Mouse (Mus musculus) limb, embryonic 12.5 days (tissue): ENCODE results near the gene Gm37240. TPM values are rescaled to one million over a fixed set of nuclear protein-coding genes. Genes with fewer than 3 reads are reported as not detected.
"Not testable (repeated sequence)": the region's sequence is repeated elsewhere in the genome, so short reads cannot be mapped to it uniquely, and the experiment has no call there.

Source experiments
- ATAC-seq: fragments of 200-750 bp; cut with Nextera tagmentation; 2 replicates; pipeline ENCODE4 v1.8.0; 2017; ENCODE audit warnings: low read depth, moderate TSS enrichment; ENCODE audit not compliant: insufficient number of reproducible peaks, insufficient read depth, low FRiP score, low TSS enrichment
- H3K27ac ChIP-seq: fragments of 300-500 bp; sonication (generic); 2 replicates; pipeline ENCODE4 v1.5.1; 2016; ENCODE audit warnings: mild to moderate bottlenecking, moderate library complexity
- H3K27me3 ChIP-seq: fragments of 300-500 bp; sonication (generic); 2 replicates; pipeline ENCODE4 v1.6.1; 2016; ENCODE audit warnings: mild to moderate bottlenecking, moderate library complexity
- H3K36me3 ChIP-seq: fragments of 300-500 bp; sonication (generic); 2 replicates; pipeline ENCODE4 v1.6.1; 2016; ENCODE audit warnings: mild to moderate bottlenecking, moderate library complexity
- H3K4me1 ChIP-seq: fragments of 300-500 bp; sonication (generic); replicated peaks from 2 replicates; pipeline ENCODE4 v1.6.1; 2016
- H3K4me2 ChIP-seq: fragments of 300-500 bp; sonication (generic); 2 replicates; pipeline ENCODE4 v1.6.1; 2016; ENCODE audit warnings: mild to moderate bottlenecking, moderate library complexity
- H3K4me3 ChIP-seq: fragments of 300-500 bp; sonication (generic); replicated peaks from 2 replicates; pipeline ENCODE4 v1.5.1; 2016; ENCODE audit warnings: mild to moderate bottlenecking
- H3K9ac ChIP-seq: fragments of 300-500 bp; sonication (generic); replicated peaks from 2 replicates; pipeline ENCODE4 v1.6.1; 2016; ENCODE audit warnings: mild to moderate bottlenecking, moderate library complexity
- H3K9me3 ChIP-seq: fragments of 300-500 bp; sonication (generic); 2 replicates; pipeline ENCODE4 v1.6.1; 2016; ENCODE audit warnings: mild to moderate bottlenecking, moderate library complexity
- WGBS: fragments of 180-500 bp; shearing (Covaris S2); methylation state at CpG from one replicate; pipeline ENCODE4 v1.1.7; 2016; 5-methylcytosine and 5-hydroxymethylcytosine counted together
- polyA plus RNA-seq: library from polyadenylated mRNA; unstranded; fragments of >200 nt; fragmentation: Nextera tagmentation; extraction: Ambion mirVana; gene quantifications from 2 replicates; pipeline ENCODE4 v1.2.1, GENCODE M21; 2016

Gm37240 gene
- polyA plus RNA-seq, result 3.4 and 4.8 TPM in 2 replicates

- Histone ChIP-seq H3K4me2 (peak within 1 kb of the TSS; percentile 88), H3K27ac (0 out of 2 replicates have a peak within 1 kb of the TSS, but pooled peaks have one; percentile 35), H3K9ac (peak within 1 kb of the TSS; percentile 60), H3K9me3 (0 out of 2 replicates have a peak, but pooled peaks cover 3% of the 10 kb centered on the region), H3K36me3 (no peaks in the 10 kb centered on the region), H3K4me3 (peak within 1 kb of the TSS; percentile 58), H3K27me3 (peaks cover 16% of the 10 kb centered on the region), H3K4me1 (peaks cover 8% of the 10 kb centered on the region)
- WGBS, result under 1% methylated on average over 46 of the region's 48 CpGs
- peak; percentile 93 for ATAC-seq
Observed at GRCm38 (mm10) chr3:85887239-85887827, at the start of gene Gm37240, which contains the start of gene Glt28d2. TSS of gene Gm37240 (minus strand) at chr3:85887518. TSS of gene Glt28d2 (minus strand) at chr3:85887516.

GRCm38 (mm10) chr3:85933586-85933985, 46.3 kb upstream of the Gm37240 start:
- no peaks in the 10 kb centered on the region for H3K27me3 ChIP-seq
- H3K9me3 ChIP-seq, result no peaks in the 10 kb centered on the region
- H3K9ac ChIP-seq, result no peak overlapping the region
- 88% methylated on average over 5 of the region's 5 CpGs for WGBS
- H3K4me3 ChIP-seq, result no peak overlapping the region
- H3K27ac ChIP-seq, result no peak overlapping the region
- no peak for ATAC-seq
- H3K4me2 ChIP-seq, result no peak overlapping the region
- H3K4me1 ChIP-seq, result no peaks in the 10 kb centered on the region
- no peaks in the 10 kb centered on the region for H3K36me3 ChIP-seq

DNA sequence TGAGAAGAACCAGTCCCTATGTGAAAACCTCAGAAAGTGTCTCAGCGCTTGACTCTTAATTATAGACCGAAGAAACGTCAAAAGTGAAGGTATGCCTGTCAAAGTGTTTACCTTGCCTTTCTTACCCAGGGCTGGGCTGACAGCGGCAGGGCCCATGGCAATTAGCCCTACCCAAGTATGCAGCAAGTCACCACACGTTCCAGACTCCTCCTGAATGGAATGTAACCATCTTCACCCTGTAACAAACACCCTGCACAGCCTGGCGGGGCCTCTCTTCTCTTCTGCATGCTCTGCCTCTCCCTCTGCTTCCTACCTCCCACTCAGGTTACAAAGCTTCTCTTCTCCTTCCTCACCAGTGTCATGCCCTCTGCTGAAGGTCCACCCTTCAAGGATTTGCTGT, 44.5 kb upstream of the Gm37240 start:
- Histone ChIP-seq H3K36me3 (no peaks in the 10 kb centered on the region), H3K9ac (no peak overlapping the region), H3K27me3 (0 out of 2 replicates have a peak, but pooled peaks cover under 1% of the 10 kb centered on the region), H3K9me3 (no peaks in the 10 kb centered on the region), H3K27ac (no peak overlapping the region), H3K4me1 (peaks cover 14% of the 10 kb centered on the region), H3K4me3 (no peak overlapping the region), H3K4me2 (no peak overlapping the region)
- WGBS, result 82% methylated on average over 6 of the region's 6 CpGs
- ATAC-seq, result no peak

- 79% methylated on average over 11 of the region's 11 CpGs for WGBS
- peaks cover 16% of the 10 kb centered on the region for H3K4me1 ChIP-seq
- H3K4me2 ChIP-seq, result no peak overlapping the region
- H3K4me3 ChIP-seq, result no peak overlapping the region
- no peak for ATAC-seq
- no peaks in the 10 kb centered on the region for H3K9me3 ChIP-seq
- H3K27ac ChIP-seq, result no peak overlapping the region
- no peak overlapping the region for H3K9ac ChIP-seq
- no peaks in the 10 kb centered on the region for H3K36me3 ChIP-seq
- H3K27me3 ChIP-seq, result peaks cover 5% of the 10 kb centered on the region; the same call in 1 of the 2 replicates
Observed at GRCm38 (mm10) chr3:85930671-85931255, 43.4 kb upstream of the Gm37240 start.

- no peak overlapping the region for H3K9ac ChIP-seq
- no peak overlapping the region for H3K4me3 ChIP-seq
- 88% methylated on average over 5 of the region's 5 CpGs for WGBS
- peaks cover 5% of the 10 kb centered on the region; the same call in 1 of the 2 replicates for H3K27me3 ChIP-seq
- H3K36me3 ChIP-seq, result no peaks in the 10 kb centered on the region
- ATAC-seq, result no peak
- no peaks in the 10 kb centered on the region for H3K9me3 ChIP-seq
- no peak overlapping the region for H3K27ac ChIP-seq
- no peak overlapping the region for H3K4me2 ChIP-seq
- peaks cover 16% of the 10 kb centered on the region for H3K4me1 ChIP-seq
Observed at GRCm38 (mm10) chr3:85929711-85930110, 42.4 kb upstream of the Gm37240 start.

- Histone ChIP-seq H3K4me2 (no peak overlapping the region), H3K4me1 (peaks cover 24% of the 10 kb centered on the region), H3K27ac (no peak overlapping the region), H3K9ac (no peak overlapping the region), H3K36me3 (no peaks in the 10 kb centered on the region), H3K27me3 (peaks cover 5% of the 10 kb centered on the region; the same call in 1 of the 2 replicates), H3K4me3 (no peak overlapping the region), H3K9me3 (no peaks in the 10 kb centered on the region)
- ATAC-seq, result no peak
- 79% methylated on average over 5 of the region's 5 CpGs for WGBS
Observed at GRCm38 (mm10) chr3:85928140-85928611, 40.9 kb upstream of the Gm37240 start.

DNA sequence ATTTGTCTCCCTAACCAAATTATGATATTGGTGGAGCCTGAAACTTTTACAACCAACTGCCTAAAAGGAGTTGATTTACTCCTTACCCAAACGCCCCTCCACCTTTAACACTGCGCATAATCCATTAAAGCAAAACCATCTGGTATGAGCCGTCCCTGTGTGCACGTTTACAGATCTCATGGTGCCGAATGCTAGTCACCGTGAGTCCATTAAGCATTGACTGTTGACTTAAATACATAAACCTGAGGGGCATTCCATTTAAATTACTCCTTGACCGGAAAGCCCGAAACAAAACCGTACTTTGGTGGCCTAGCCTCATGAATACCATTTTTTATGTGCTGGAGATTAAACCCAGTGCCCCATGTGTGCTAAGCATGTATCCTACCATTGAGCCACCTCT, 40.0 kb upstream of the Gm37240 start:
- no peaks in the 10 kb centered on the region for H3K9me3 ChIP-seq
- H3K4me3 ChIP-seq, result no peak overlapping the region
- no peak overlapping the region for H3K9ac ChIP-seq
- peaks cover 25% of the 10 kb centered on the region for H3K4me1 ChIP-seq
- H3K27ac ChIP-seq, result no peak overlapping the region
- no peaks in the 10 kb centered on the region for H3K36me3 ChIP-seq
- WGBS, result 11% methylated on average over 9 of the region's 9 CpGs
- peak overlapping the region; percentile 28; the same call in 1 of the 2 replicates for H3K4me2 ChIP-seq
- peaks cover 5% of the 10 kb centered on the region; the same call in 1 of the 2 replicates for H3K27me3 ChIP-seq
- ATAC-seq, result no peak

GRCm38 (mm10) chr3:85923954-85924945, 36.9 kb upstream of the Gm37240 start:
- no peaks in the 10 kb centered on the region for H3K9me3 ChIP-seq
- no peak for ATAC-seq
- no peak overlapping the region for H3K4me3 ChIP-seq
- 46% methylated on average over 18 of the region's 18 CpGs for WGBS
- peak overlapping the region; percentile 39 for H3K4me2 ChIP-seq
- H3K9ac ChIP-seq, result no peak overlapping the region
- peaks cover 25% of the 10 kb centered on the region for H3K4me1 ChIP-seq
- no peak overlapping the region for H3K27ac ChIP-seq
- no peaks in the 10 kb centered on the region for H3K36me3 ChIP-seq
- peaks cover 5% of the 10 kb centered on the region; the same call in 1 of the 2 replicates for H3K27me3 ChIP-seq

- Histone ChIP-seq H3K9me3 (no peaks in the 10 kb centered on the region), H3K4me2 (peak overlapping the region; percentile 39), H3K9ac (no peak overlapping the region), H3K4me3 (no peak overlapping the region), H3K27ac (no peak overlapping the region), H3K27me3 (peaks cover 5% of the 10 kb centered on the region; the same call in 1 of the 2 replicates), H3K36me3 (no peaks in the 10 kb centered on the region), H3K4me1 (peaks cover 24% of the 10 kb centered on the region)
- WGBS, result 60% methylated on average over 8 of the region's 8 CpGs
- ATAC-seq, result no peak
Observed at GRCm38 (mm10) chr3:85923343-85923742, 36.0 kb upstream of the Gm37240 start.

- Histone ChIP-seq H3K4me2 (no peak overlapping the region), H3K4me1 (peaks cover 15% of the 10 kb centered on the region), H3K36me3 (no peaks in the 10 kb centered on the region), H3K9me3 (no peaks in the 10 kb centered on the region), H3K27me3 (peaks cover 5% of the 10 kb centered on the region; the same call in 1 of the 2 replicates), H3K9ac (no peak overlapping the region), H3K4me3 (no peak overlapping the region), H3K27ac (no peak overlapping the region)
- WGBS, result 71% methylated on average over 3 of the region's 3 CpGs
- no peak for ATAC-seq
Observed at GRCm38 (mm10) chr3:85922331-85922730, 35.0 kb upstream of the Gm37240 start.

- H3K9me3 ChIP-seq, H3K4me3 ChIP-seq, H3K27ac ChIP-seq, H3K27me3 ChIP-seq, H3K36me3 ChIP-seq, H3K4me2 ChIP-seq, ATAC-seq, H3K4me1 ChIP-seq, H3K9ac ChIP-seq: not testable (repeated sequence)
- 84% methylated on average over 2 of the region's 2 CpGs for WGBS
Observed at GRCm38 (mm10) chr3:85920671-85921070, 33.4 kb upstream of the Gm37240 start.
